8 mouse cellular contexts compared by ENCODE assay signal in genomic region chr11:59202081-59202995, GRCm38 (mm10). TPM values are rescaled to one million over a fixed set of nuclear protein-coding genes. Genes with fewer than 3 reads are reported as not detected.
A peak's percentile ranks its signal among the peaks of the same experiment; 100 is the strongest.
DNase-seq lines count a peak whose midpoint lies in the region; ATAC-seq and TF ChIP-seq lines count a peak whose summit lies in the region.

TSS of gene Mrpl55 (plus strand) at chr11:59202486.

- TF ChIP-seq EP300 in heart, adult 2 months (IDR thresholded peaks at IDR 0.05; ENCODE audit: insufficient read depth, low read depth, low read length), result peak; percentile 63; the same call in 1 of the 2 replicates

- peaks cover 13% of the 10 kb centered on the region for H3K4me1 ChIP-seq in embryonic facial prominence, embryonic 13.5 days
- H3K4me1 ChIP-seq in heart, adult 2 months (ENCODE audit: control insufficient read depth, insufficient read depth, low read length), result no peaks in the 10 kb centered on the region

- peak within 1 kb of the TSS; percentile 83 for H3K4me2 ChIP-seq in embryonic facial prominence, embryonic 13.5 days

- peak within 1 kb of the TSS; percentile 81 for H3K27ac ChIP-seq in embryonic facial prominence, embryonic 13.5 days
- peak within 1 kb of the TSS; percentile 89 for H3K27ac ChIP-seq in heart, adult 2 months

- ATAC-seq in embryonic facial prominence, embryonic 13.5 days (ENCODE audit: insufficient number of reproducible peaks, insufficient read depth, low FRiP score, low TSS enrichment, low read depth), result peak; percentile 79
- ATAC-seq in monocyte, adult 5-6 weeks (replicated peaks; ENCODE audit: insufficient number of reproducible peaks, low FRiP score, low TSS enrichment, poor library complexity, severe bottlenecking), result peak; percentile 91

- intact Hi-C loops in heart, adult 2 months (cut with DNase I), result loop anchor here (1.0 to 10.0 kb wide), 2 partner anchors 11 to 228 kb away; partner anchors contain the start of gene Trim11

- WGBS in embryonic facial prominence, embryonic 13.5 days, result under 1% methylated on average over 63 of the region's 63 CpGs
- under 1% methylated on average over 63 of the region's 63 CpGs for WGBS in heart, adult 2 months

- H3K79me2 ChIP-seq in heart, adult 2 months (replicated peaks; ENCODE audit: control insufficient read depth, insufficient read depth, low read length), result peaks cover 2% of the 10 kb centered on the region; the same call in 1 of the 2 replicates

- DNase-seq in 3T3-L1 (ENCODE audit: low read depth, low spot score), result peak; percentile 89
- DNase-seq in adrenal gland, postnatal 36 days, result peak; percentile 96 to 98
- DNase-seq in heart, adult 2 months, result peak; percentile 94 to 96
- peak; percentile 94 for DNase-seq in kidney, adult 9 months
- DNase-seq in liver, result peak; percentile 97
- DNase-seq in spleen, postnatal 4 days (ENCODE audit: low spot score in 2 of 2), result peak; percentile 94 to 98

- peaks cover 47% of the 10 kb centered on the region for H3K36me3 ChIP-seq in embryonic facial prominence, embryonic 13.5 days
- no peaks in the 10 kb centered on the region for H3K36me3 ChIP-seq in heart, adult 2 months (ENCODE audit: control insufficient read depth, insufficient read depth, low read length)

- H3K9ac ChIP-seq in embryonic facial prominence, embryonic 13.5 days, result peak within 1 kb of the TSS; percentile 87
- peak within 1 kb of the TSS; percentile 72 for H3K9ac ChIP-seq in heart, adult 2 months (ENCODE audit: low read depth, low read length)

- no peaks in the 10 kb centered on the region for H3K9me3 ChIP-seq in embryonic facial prominence, embryonic 13.5 days

- no peaks in the 10 kb centered on the region for H3K27me3 ChIP-seq in embryonic facial prominence, embryonic 13.5 days
- H3K27me3 ChIP-seq in heart, adult 2 months (ENCODE audit: control insufficient read depth, insufficient read depth, low read length), result no peaks in the 10 kb centered on the region

- peak; percentile 26; the same call in 1 of the 2 replicates for TF ChIP-seq CTCF in heart, adult 2 months (IDR thresholded peaks at IDR 0.05)

- H3K4me3 ChIP-seq in embryonic facial prominence, embryonic 13.5 days, result peak within 1 kb of the TSS; percentile 86
- H3K4me3 ChIP-seq in heart, adult 2 months, result peak within 1 kb of the TSS; percentile 90

- TF ChIP-seq POLR2A in heart, adult 2 months (IDR thresholded peaks at IDR 0.05; ENCODE audit: insufficient read depth, low read depth, low read length), result peak; percentile 88

RNA-seq across cellular contexts. Expression of gene Mrpl55, which starts in this region (rescaled TPM):
- 10 to 100 TPM; 46.1 to 60.7 TPM for total RNA-seq in adrenal gland, postnatal 36 days (2021)
- polyA plus RNA-seq in embryonic facial prominence, embryonic 13.5 days (2015; fragmentation: Nextera tagmentation; extraction: Ambion mirVana), result 90.7 and 97.1 TPM in 2 replicates
- total RNA-seq in heart, adult 2 months (2021), result 100 to 1,000 TPM; 113 to 117 TPM
- polyA plus RNA-seq in heart, adult 2 months (2012; rRNA removed), result 78.1 and 110 TPM in 2 replicates
- total RNA-seq in monocyte, adult 5-6 weeks (2017), result 21.2 to 48.1 TPM (median 23.8 TPM) in 3 replicates

Comparison
In these comparisons a context has a peak if more than half of its experiments do, and no peak if none do; other contexts are left out.
1. Peak in every context shown above with its lines: DNase-seq, ATAC-seq, H3K4me3 ChIP-seq and H3K27ac ChIP-seq.